Mouse (Mus musculus) kidney, adult 2 months (tissue): ENCODE measurements at regions not wholly inside any gene's neighbourhood (a gene's known extent, or its start where the extent isn't known, plus 50 kb on each side); places are given as distances from the start of the nearest gene placed in this dataset.

Experiments used
- CTCF ChIP-seq: fragments of 200-500 bp; conservative IDR thresholded peaks from 2 replicates; pipeline ENCODE4 v1.5.1; 2011; ENCODE audit warnings: low read depth, mild to moderate bottlenecking, control low read depth, low read length, moderate library complexity, mixed read lengths; ENCODE audit not compliant: insufficient read depth, insufficient read length
- POLR2A ChIP-seq: fragments of 200-500 bp; IDR thresholded peaks from one replicate; pipeline ENCODE4 v1.6.1; 2011; ENCODE audit warnings: low read depth, low read length, control low read depth

DNA sequence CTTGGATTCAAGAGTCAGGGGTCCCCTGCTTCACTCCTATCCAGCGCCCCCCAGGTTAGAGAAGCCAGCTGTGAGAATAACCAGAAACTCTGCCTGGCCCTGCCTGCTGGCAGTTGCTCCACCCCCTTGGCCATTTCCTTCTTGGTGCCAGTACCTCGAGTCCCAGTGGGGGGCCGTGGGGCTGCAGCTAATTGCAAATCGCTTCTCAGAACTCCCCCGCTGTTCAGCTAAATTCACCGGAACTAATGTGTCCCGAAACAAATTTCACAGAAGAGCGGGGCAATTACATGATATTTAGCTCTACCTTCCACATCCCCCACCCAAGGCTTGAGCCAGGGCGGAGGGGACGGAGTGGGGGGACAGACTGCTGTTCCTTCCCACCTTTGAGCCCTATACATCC lies 134.3 kb upstream of the Lhx5 start:
- TF ChIP-seq POLR2A = no peak
- no peak for TF ChIP-seq CTCF
